Mouse (Mus musculus) adrenal gland (tissue): ENCODE data around the gene Btn1a1.

Experiments used
- intact Hi-C: fragments of 180-260 bp; cut with DNase I; formaldehyde crosslinking; loops from one replicate; pipeline ENCODE4 v1.15.1; 2025

Btn1a1 gene

DNA sequence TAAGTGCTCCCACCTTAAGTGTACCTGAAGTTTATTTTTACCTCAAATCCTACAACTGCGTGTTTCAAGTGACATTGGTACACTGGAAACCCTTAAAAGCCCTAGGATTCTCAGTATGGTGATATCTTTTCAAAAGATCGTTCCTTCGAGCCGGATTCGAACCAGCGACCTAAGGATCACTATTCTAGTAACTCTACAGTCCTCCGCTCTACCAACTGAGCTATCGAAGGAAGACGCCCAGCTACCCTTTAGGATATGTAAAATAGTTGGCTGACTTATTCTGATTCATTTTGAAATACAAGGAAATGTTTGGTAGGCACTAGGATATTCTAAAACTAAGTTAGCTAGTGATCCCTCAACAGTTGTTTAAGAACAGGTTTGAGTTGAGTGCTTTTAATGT is 40.2 kb downstream of the Btn1a1 start:
- intact Hi-C loops, result loop anchor here (10.0 kb wide), 2 partner anchors 169 to 319 kb away; partner anchors contain the start of genes Hist1h2bb and Hist1h3c

DNA sequence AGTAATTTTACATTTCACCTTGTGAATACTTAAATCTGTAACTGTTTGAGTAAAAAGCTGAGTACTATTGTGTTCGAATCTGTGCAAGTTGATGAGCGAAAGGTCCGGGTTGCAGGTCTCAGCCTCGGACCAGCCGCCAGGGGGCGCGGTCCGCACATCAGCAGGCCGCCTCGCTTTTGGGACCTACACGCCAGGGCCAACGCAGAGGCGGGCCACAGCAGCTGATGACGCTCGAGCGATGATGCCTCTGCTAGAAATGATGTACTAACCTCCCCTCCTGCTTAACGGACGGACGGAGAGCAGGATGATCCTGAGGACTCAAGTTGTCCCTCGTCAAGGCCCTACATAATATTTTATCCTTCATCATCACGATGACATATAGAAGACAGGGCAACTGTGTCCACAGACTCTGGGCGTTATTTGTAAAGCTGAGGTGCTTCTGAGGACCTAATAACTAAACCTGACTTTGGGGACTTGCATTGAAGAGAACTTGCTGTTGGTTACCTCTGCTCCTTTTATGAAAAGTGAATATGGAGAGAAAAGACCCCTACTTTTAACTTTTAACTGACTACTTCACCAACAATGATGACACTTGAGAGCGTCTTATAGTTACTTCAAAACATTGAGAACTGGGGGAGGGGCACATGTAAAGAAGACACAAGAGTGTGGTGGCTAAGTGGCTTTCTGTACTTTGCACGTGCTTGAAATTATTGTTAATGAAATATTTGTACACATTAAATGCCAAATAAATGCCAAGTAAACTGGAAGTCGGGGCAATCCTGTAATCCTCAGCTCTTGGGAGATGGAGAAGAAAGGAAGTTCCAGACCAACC is 41.0 kb downstream of the Btn1a1 start:
- intact Hi-C loops, result loop anchor here (10.0 kb wide), 2 partner anchors 170 to 320 kb away; partner anchors contain the start of genes Hist1h2bb and Hist1h3c

DNA sequence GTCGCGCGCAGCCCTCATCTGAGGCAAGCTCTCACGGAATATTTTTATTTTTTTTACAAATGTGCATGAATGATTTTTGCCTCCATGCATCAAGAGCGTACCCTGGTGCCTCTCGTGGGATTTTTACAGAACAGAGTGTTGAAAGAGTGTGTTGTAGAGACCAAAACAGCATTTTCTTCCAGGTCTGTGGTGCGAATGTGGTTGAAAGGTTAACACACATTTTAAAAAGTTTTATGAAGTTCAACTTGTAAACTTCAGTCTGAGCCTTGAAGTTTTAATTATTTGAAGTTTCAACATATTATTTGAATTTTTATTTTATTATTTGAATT is 41.7 kb downstream of the Btn1a1 start:
- intact Hi-C loops, result loop anchor here (10.0 kb wide), 2 partner anchors 171 to 321 kb away; partner anchors contain the start of genes Hist1h2bb and Hist1h3c

- intact Hi-C loops, result loop anchor here (10.0 kb wide), 2 partner anchors 171 to 321 kb away; partner anchors contain the start of genes Hist1h2bb and Hist1h3c
These were observed 42.2 kb downstream of the Btn1a1 start, which contains the start of gene Abt1 for GRCm38 (mm10) chr13:23423286-23424051. Gene Abt1, minus strand, starts transcription at chr13:23423866.

DNA sequence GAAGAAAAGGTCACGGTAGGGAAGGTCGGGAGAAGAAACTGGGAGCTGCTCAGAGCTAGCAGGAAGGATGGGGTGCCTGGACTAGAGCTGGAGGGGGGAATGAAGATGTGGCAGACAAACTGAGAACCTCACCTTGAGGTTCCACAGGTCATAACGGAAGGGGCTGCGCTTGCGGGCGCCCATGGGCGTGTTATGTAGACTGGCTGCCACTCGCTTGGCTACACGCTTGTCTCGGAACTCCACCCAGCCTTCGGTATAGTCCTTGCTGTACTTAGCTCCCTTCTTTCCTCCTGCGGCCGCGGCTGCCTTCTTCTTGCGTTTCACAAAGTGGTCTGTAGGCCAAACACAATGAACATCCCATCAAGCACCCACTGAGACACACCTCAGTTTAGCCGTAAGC is 43.4 kb downstream of the Btn1a1 start:
- intact Hi-C loops, result loop anchor here (10.0 kb wide), 2 partner anchors 172 to 322 kb away; partner anchors contain the start of genes Hist1h2bb and Hist1h3c

- intact Hi-C loops, result loop anchor here (1.0 kb wide), 1 partner anchor 12 kb away; no protein-coding TSS in a partner anchor
These were observed 52.8 kb downstream of the Btn1a1 start for GRCm38 (mm10) chr13:23412630-23413521.

GRCm38 (mm10) chr13:23412211-23412629 is 53.5 kb downstream of the Btn1a1 start:
- intact Hi-C loops, result loop anchor here (1.0 kb wide), 1 partner anchor 11 kb away; no protein-coding TSS in a partner anchor

- intact Hi-C loops, result loop anchor here (1.0 kb wide), 1 partner anchor 10 kb away; no protein-coding TSS in a partner anchor
These were observed 54.1 kb downstream of the Btn1a1 start for GRCm38 (mm10) chr13:23411311-23412210.

DNA sequence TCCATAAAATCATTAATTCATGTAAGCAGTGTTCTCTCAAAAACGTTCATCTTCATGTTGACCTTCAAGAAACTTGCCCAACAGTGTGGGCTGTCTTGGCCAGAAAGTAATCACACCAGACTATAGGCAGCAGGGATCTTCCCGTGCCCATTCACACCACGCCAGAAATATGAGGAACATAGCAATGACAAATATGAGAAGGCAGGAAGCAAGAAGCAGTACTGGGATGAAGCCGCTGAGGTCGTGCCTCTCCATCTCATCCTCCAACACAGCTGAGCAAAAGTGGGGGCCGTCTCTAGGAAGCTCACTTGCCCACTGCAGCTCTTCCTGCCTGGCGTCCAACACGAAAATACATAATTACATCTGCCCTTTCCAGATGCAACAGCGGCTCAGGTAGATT is 55.1 kb downstream of the Btn1a1 start:
- intact Hi-C loops, result no loop called here
